Mouse (Mus musculus) G1E (cell line): ENCODE measurements at regions not wholly inside any gene's neighbourhood (a gene's known extent, or its start where the extent isn't known, plus 50 kb on each side); places are given as distances from the start of the nearest gene placed in this dataset.

Source experiments
- ATAC-seq: 2 replicates; pipeline ENCODE4 v1.8.0; 2016; ENCODE audit warnings: mild to moderate bottlenecking; ENCODE audit not compliant: insufficient number of reproducible peaks, poor library complexity, low FRiP score, severe bottlenecking; ENCODE audit errors: extremely low read depth
- DNase-seq: peaks from one replicate; pipeline ENCODE4 v3.0.0; 2012; ENCODE audit warnings: low spot score
- H3K27me3 ChIP-seq: 2 replicates; pipeline ENCODE4 v1.6.1; 2012; ENCODE audit warnings: mild to moderate bottlenecking, low read length, inconsistent platforms; ENCODE audit not compliant: insufficient read depth
- H3K36me3 ChIP-seq: replicated peaks from 2 replicates; pipeline ENCODE3; 2012; ENCODE audit warnings: mild to moderate bottlenecking, inconsistent platforms
- H3K4me1 ChIP-seq: 2 replicates; pipeline ENCODE4 v1.6.1; 2012; ENCODE audit warnings: low read depth, low read length, inconsistent platforms, mixed read lengths; ENCODE audit not compliant: insufficient read depth
- H3K4me3 ChIP-seq: 2 replicates; pipeline ENCODE4 v1.5.1; 2012; ENCODE audit warnings: low read depth, mild to moderate bottlenecking, inconsistent platforms, low read length, moderate library complexity, mixed read lengths
- H3K9me3 ChIP-seq: replicated peaks from 2 replicates; pipeline ENCODE4 v1.6.1; 2012; ENCODE audit warnings: inconsistent platforms
- CTCF ChIP-seq: IDR thresholded peaks from 2 replicates; pipeline ENCODE4 v1.5.1; 2012; ENCODE audit warnings: low read depth, low read length, inconsistent platforms, mixed read lengths
- GATA1 ChIP-seq: IDR thresholded peaks from 2 replicates; pipeline ENCODE4 v1.6.1; 2012; ENCODE audit warnings: borderline replicate concordance, low read length, inconsistent platforms, mixed read lengths
- GATA2 ChIP-seq: IDR thresholded peaks from 2 replicates; pipeline ENCODE4 v1.6.1; 2012; ENCODE audit warnings: low read depth, low read length, inconsistent platforms, borderline replicate concordance
- POLR2AphosphoS5 ChIP-seq: IDR thresholded peaks from 2 replicates; pipeline ENCODE4 v1.6.1; 2012; ENCODE audit warnings: low read depth, low read length, inconsistent platforms; ENCODE audit not compliant: insufficient replicate concordance
- TAL1 ChIP-seq: conservative IDR thresholded peaks from 2 replicates; pipeline ENCODE4 v1.6.1; 2012; ENCODE audit warnings: low read depth, low read length, inconsistent platforms, mixed read lengths

- Histone ChIP-seq H3K27me3 (no peaks in the 10 kb centered on the region), H3K4me3 (no peak overlapping the region), H3K9me3 (no peaks in the 10 kb centered on the region), H3K36me3 (no peaks in the 10 kb centered on the region), H3K4me1 (no peaks in the 10 kb centered on the region)
- DNase-seq = no peak
- no peak for TF ChIP-seq TAL1
- TF ChIP-seq POLR2AphosphoS5 = no peak
- no peak for TF ChIP-seq GATA2
- no peak for ATAC-seq
These were observed 386.8 kb upstream of the A1bg start for GRCm38 (mm10) chr15:61309452-61310165.

- H3K4me3 ChIP-seq = no peak overlapping the region
- no peaks in the 10 kb centered on the region for H3K9me3 ChIP-seq
- no peaks in the 10 kb centered on the region for H3K36me3 ChIP-seq
- no peak for DNase-seq
- H3K27me3 ChIP-seq = no peaks in the 10 kb centered on the region
- ATAC-seq = no peak
- H3K4me1 ChIP-seq = no peaks in the 10 kb centered on the region
- TF ChIP-seq POLR2AphosphoS5 (no peak), CTCF (no peak), GATA2 (no peak), GATA1 (no peak), TAL1 (no peak)
These were observed 386.1 kb upstream of the A1bg start for GRCm38 (mm10) chr15:61308936-61309335.

DNA sequence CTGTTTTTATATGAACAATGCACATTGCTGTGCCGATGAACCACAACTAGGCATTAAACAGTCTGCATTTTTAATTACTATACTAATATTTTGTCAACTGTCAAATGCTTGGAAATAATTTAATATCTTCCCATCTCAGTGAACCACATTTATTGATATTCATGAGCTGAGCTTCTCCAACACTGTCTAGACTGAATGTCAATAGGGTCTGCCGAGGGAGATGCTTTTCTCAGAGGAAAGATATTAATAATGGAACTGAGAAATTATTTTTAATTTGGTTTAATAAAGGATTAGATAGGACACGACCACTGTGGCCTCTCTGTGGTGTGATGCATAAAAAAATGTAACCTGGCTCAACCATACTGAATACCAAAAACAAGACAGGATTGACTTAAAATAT, 381.7 kb upstream of the A1bg start:
- H3K36me3 ChIP-seq = no peaks in the 10 kb centered on the region
- ATAC-seq (no peak), DNase-seq (no peak)
- no peaks in the 10 kb centered on the region for H3K9me3 ChIP-seq
- H3K27me3 ChIP-seq = no peaks in the 10 kb centered on the region
- no peaks in the 10 kb centered on the region for H3K4me1 ChIP-seq
- H3K4me3 ChIP-seq = no peak overlapping the region
- TF ChIP-seq CTCF (no peak), GATA2 (no peak), POLR2AphosphoS5 (no peak)

GRCm38 (mm10) chr15:61299796-61300195, 377.0 kb upstream of the A1bg start:
- DNase-seq (no peak), ATAC-seq (no peak)
- H3K4me1 ChIP-seq = no peaks in the 10 kb centered on the region
- no peaks in the 10 kb centered on the region for H3K27me3 ChIP-seq
- TF ChIP-seq POLR2AphosphoS5 (no peak), GATA1 (no peak), TAL1 (no peak), CTCF (no peak), GATA2 (no peak)
- no peaks in the 10 kb centered on the region for H3K36me3 ChIP-seq
- H3K4me3 ChIP-seq = no peak overlapping the region
- H3K9me3 ChIP-seq = no peaks in the 10 kb centered on the region

DNA sequence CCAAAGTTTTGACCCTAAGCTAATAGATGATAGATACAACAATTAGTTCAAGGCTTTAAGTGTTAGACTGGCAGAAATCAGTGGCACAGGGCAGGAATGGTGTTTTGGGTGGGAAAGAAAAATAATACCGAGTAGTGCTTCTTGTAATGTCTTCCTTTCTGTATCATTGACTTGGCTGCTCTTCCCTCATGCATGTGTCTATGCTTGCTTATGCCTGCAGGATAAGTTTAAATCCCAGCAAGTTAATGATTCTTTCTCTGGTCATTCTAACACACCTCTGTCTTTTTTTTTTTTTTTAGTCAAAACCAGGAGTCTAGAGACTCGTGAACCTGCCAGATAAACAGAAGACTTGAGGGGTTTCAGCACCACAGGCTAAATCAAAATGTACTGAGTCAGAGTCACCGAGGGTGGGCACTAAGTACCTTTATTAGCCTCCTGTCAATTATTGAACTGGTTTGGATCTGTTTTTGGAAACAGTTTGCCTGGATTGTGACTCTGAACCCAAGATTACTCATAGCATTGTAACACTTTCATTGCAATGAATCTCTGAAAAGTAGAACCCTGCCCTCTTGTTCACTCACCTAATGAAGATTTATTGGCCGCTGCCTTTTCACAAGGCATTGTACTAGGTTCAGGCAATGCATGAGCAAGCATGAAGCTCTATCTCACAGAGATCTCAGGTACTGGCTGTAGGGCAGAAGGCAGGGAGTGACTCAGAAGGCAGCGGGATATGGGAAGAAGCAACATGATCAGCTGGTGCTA, 374.8 kb upstream of the A1bg start:
- DNase-seq (no peak), ATAC-seq (no peak)
- Histone ChIP-seq H3K9me3 (no peaks in the 10 kb centered on the region), H3K27me3 (no peaks in the 10 kb centered on the region), H3K4me3 (no peak overlapping the region), H3K4me1 (no peaks in the 10 kb centered on the region), H3K36me3 (no peaks in the 10 kb centered on the region)
- TF ChIP-seq CTCF = no peak
- TF ChIP-seq GATA1 = no peak
- no peak for TF ChIP-seq POLR2AphosphoS5
- no peak for TF ChIP-seq TAL1
- no peak for TF ChIP-seq GATA2

- H3K27me3 ChIP-seq = no peaks in the 10 kb centered on the region
- no peak for DNase-seq
- TF ChIP-seq TAL1 (no peak), GATA2 (no peak), POLR2AphosphoS5 (no peak), CTCF (no peak), GATA1 (no peak)
These were observed 371.8 kb upstream of the A1bg start for GRCm38 (mm10) chr15:61294616-61295015.

More at GRCm38 (mm10) chr15:61294616-61295015, 371.8 kb upstream of the A1bg start:
- Histone ChIP-seq H3K4me1 (no peaks in the 10 kb centered on the region), H3K36me3 (no peaks in the 10 kb centered on the region), H3K4me3 (no peak overlapping the region), H3K9me3 (no peaks in the 10 kb centered on the region)
- ATAC-seq = no peak
